Mouse (Mus musculus): ENCODE results near the gene Fut1.

Gene Fut1

DNA sequence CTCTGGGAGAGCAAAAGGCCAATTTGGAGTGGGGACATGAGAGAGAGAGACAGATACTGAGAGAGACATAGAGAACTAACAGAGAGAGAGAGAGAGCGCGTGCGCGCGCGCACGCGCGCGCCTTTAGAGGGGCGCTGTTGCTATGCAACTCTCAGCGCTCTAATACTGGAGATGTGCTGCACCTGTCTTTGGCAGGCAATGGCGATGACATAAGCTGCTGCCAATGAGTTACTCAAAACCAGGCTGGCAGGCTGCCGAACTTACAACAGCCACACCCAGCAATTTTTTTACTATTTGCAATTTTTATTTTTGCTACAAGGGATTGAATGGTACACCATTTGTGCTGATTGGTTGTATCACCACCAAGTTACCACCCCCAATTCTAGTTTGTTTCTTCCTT is 50.7 kb downstream of the Fut1 start:
- DNase-seq (ENCODE audit: low spot score in 2 of 2), result no peak

DNA sequence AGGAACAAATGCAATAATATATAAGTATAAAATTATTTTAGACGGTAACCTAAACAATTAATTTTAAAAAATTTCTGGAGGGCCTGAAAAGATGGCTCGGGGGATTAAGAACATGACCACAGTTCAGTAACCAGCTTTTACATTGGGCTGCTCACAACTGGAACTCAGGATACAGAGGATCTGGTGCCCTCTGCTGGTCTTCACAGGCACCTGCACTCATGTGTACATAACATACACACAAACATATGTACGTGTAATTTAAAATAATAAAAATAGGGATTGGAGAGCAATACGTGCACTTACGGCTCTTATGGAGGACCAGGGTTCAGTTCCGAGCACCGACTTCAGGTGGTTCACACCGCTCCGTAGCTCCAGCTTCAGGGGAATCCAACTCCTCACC is 51.8 kb downstream of the Fut1 start:
- no peak for DNase-seq (ENCODE audit: low spot score in 2 of 2)

Data from spleen, postnatal 14 days (tissue).